Comparison of ENCODE assay signal across 8 mouse cellular contexts in the genomic region with DNA sequence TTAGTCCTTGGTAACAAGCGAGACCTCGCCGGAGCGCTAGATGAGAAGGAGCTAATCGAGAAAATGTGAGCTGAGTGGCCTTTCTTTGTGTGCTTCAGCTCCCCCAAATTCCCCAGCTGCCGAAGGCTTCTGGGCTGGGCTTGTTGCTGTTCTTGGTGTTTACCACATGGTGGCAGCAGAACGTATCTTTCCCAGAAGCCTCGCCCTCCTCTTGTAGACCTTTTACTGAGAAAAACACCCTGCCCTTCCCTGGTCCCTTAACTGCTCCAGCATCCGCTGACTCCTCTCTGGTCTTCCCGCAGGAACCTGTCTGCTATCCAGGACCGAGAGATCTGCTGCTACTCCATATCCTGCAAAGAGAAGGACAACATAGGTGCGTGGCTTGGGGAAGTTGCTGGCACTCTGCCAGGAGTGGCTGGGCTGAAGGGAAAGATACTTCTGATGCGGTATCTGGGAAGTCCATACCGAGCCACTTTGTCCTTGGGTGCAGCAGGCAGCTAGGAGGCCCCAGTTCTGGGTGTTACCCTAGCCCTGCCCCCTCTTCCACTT. TPM values are rescaled to one million over a fixed set of nuclear protein-coding genes. Genes with fewer than 3 reads are reported as not detected.
DNase-seq lines count a peak whose midpoint lies in the region; ATAC-seq and TF ChIP-seq lines count a peak whose summit lies in the region.

No protein-coding gene starts in this region.

- H3K27ac ChIP-seq in ES-Bruce4 (ENCODE audit: insufficient read depth, low read length) = peak overlapping the region; percentile 85
- peak overlapping the region; percentile 70; the same call in 1 of the 2 replicates for H3K27ac ChIP-seq in forebrain, embryonic 11.5 days (ENCODE audit: low read depth, low read length)
- peak overlapping the region; percentile 62 for H3K27ac ChIP-seq in heart, embryonic 16.5 days (ENCODE audit: low read length)
- H3K27ac ChIP-seq in liver, embryonic 12.5 days = peak overlapping the region; percentile 34
- peak overlapping the region; percentile 76 for H3K27ac ChIP-seq in stomach, embryonic 15.5 days

- peaks cover 7% of the 10 kb centered on the region; the same call in 1 of the 2 replicates for H3K36me3 ChIP-seq in ES-Bruce4 (ENCODE audit: control insufficient read depth, insufficient read depth, low read length, poor library complexity, severe bottlenecking)
- no peaks in the 10 kb centered on the region; the same call in 1 of the 2 replicates for H3K36me3 ChIP-seq in forebrain, embryonic 11.5 days (ENCODE audit: control insufficient read depth, insufficient read depth, low read length)
- H3K36me3 ChIP-seq in heart, embryonic 16.5 days (ENCODE audit: control insufficient read depth, insufficient read depth) = peaks cover 12% of the 10 kb centered on the region; the same call in 1 of the 2 replicates
- H3K36me3 ChIP-seq in liver, embryonic 12.5 days = peaks cover 20% of the 10 kb centered on the region
- H3K36me3 ChIP-seq in stomach, embryonic 15.5 days = peaks cover 16% of the 10 kb centered on the region

- TF ChIP-seq POLR2A in ES-Bruce4 (IDR thresholded peaks at IDR 0.05; ENCODE audit: insufficient read depth, low read length) = no peak

- TF ChIP-seq EP300 in ES-Bruce4 (IDR thresholded peaks at IDR 0.05; ENCODE audit: insufficient read depth, low read depth, low read length) = no peak

- peak overlapping the region; percentile 76 for H3K4me3 ChIP-seq in ES-Bruce4 (ENCODE audit: low read depth, low read length)
- H3K4me3 ChIP-seq in forebrain, embryonic 11.5 days (ENCODE audit: low read depth, low read length) = 0 out of 2 replicates have a peak overlapping the region, but pooled peaks have one; percentile 14
- H3K4me3 ChIP-seq in heart, embryonic 16.5 days (ENCODE audit: low read length) = peak overlapping the region; percentile 30
- H3K4me3 ChIP-seq in liver, embryonic 12.5 days = no peak overlapping the region
- H3K4me3 ChIP-seq in stomach, embryonic 15.5 days (replicated peaks) = peak overlapping the region; percentile 16; the same call in 1 of the 2 replicates

- no peaks in the 10 kb centered on the region for H3K4me1 ChIP-seq in ES-Bruce4 (ENCODE audit: control insufficient read depth, insufficient read depth, low read length)
- peaks cover 6% of the 10 kb centered on the region for H3K4me1 ChIP-seq in forebrain, embryonic 11.5 days (replicated peaks; ENCODE audit: control insufficient read depth, insufficient read depth, low read length)
- peaks cover 26% of the 10 kb centered on the region for H3K4me1 ChIP-seq in heart, embryonic 16.5 days (ENCODE audit: control insufficient read depth, insufficient read depth, low read length)
- peaks cover 16% of the 10 kb centered on the region for H3K4me1 ChIP-seq in liver, embryonic 12.5 days
- peaks cover 17% of the 10 kb centered on the region for H3K4me1 ChIP-seq in stomach, embryonic 15.5 days

- no peaks in the 10 kb centered on the region for H3K27me3 ChIP-seq in ES-Bruce4 (ENCODE audit: control insufficient read depth, insufficient read depth, low read length, poor library complexity, severe bottlenecking)
- no peaks in the 10 kb centered on the region for H3K27me3 ChIP-seq in forebrain, embryonic 11.5 days (ENCODE audit: control insufficient read depth, insufficient read depth, low read length)
- peaks cover 20% of the 10 kb centered on the region for H3K27me3 ChIP-seq in heart, embryonic 16.5 days (ENCODE audit: control insufficient read depth, insufficient read depth, low read length)
- H3K27me3 ChIP-seq in liver, embryonic 12.5 days (replicated peaks) = 0 out of 2 replicates have a peak, but pooled peaks cover 7% of the 10 kb centered on the region
- no peaks in the 10 kb centered on the region for H3K27me3 ChIP-seq in stomach, embryonic 15.5 days (replicated peaks)

- H3K9me3 ChIP-seq in ES-Bruce4 (replicated peaks; ENCODE audit: control insufficient read depth, insufficient read depth, low read length, poor library complexity, severe bottlenecking) = no peaks in the 10 kb centered on the region
- H3K9me3 ChIP-seq in forebrain, embryonic 11.5 days (ENCODE audit: control insufficient read depth, low read length) = no peaks in the 10 kb centered on the region
- H3K9me3 ChIP-seq in heart, embryonic 16.5 days (replicated peaks; ENCODE audit: control insufficient read depth, low read length) = no peaks in the 10 kb centered on the region
- H3K9me3 ChIP-seq in liver, embryonic 12.5 days (replicated peaks) = no peaks in the 10 kb centered on the region
- no peaks in the 10 kb centered on the region for H3K9me3 ChIP-seq in stomach, embryonic 15.5 days

- peak; percentile 54 for ATAC-seq in forebrain, embryonic 11.5 days (replicated peaks; ENCODE audit: low FRiP score)
- ATAC-seq in heart, embryonic 16.5 days (replicated peaks; ENCODE audit: extremely low read depth, insufficient read depth, low FRiP score) = peak; percentile 56
- peak; percentile 75 for ATAC-seq in liver, embryonic 12.5 days
- ATAC-seq in stomach, embryonic 15.5 days (ENCODE audit: insufficient read depth, low FRiP score, low read depth) = peak; percentile 77

- peak; percentile 78 for DNase-seq in c-Kit-positive CD71-positive TER-119-negative erythroid progenitor cells, embryonic 14.5 days (ENCODE audit: low read depth)
- peak; percentile 87 for DNase-seq in forebrain, embryonic 11.5 days (ENCODE audit: low spot score)
- DNase-seq in kidney, postnatal 14 days = peak; percentile 86
- DNase-seq in neural tube, embryonic 10.5 days (ENCODE audit: extremely low spot score, low spot score) = peak; percentile 74

- peak overlapping the region; percentile 25 for H3K9ac ChIP-seq in ES-Bruce4 (ENCODE audit: low read depth, poor library complexity, severe bottlenecking)
- peak overlapping the region; percentile 57; the same call in 1 of the 2 replicates for H3K9ac ChIP-seq in forebrain, embryonic 11.5 days (ENCODE audit: low read length)
- H3K9ac ChIP-seq in heart, embryonic 16.5 days (ENCODE audit: low read length) = no peak overlapping the region
- H3K9ac ChIP-seq in liver, embryonic 12.5 days = no peak overlapping the region
- no peak overlapping the region for H3K9ac ChIP-seq in stomach, embryonic 15.5 days

- peak; percentile 72 for TF ChIP-seq CTCF in ES-Bruce4 (IDR thresholded peaks at IDR 0.05; ENCODE audit: low read depth, low read length)

- peak overlapping the region; percentile 34 for H3K4me2 ChIP-seq in forebrain, embryonic 11.5 days (ENCODE audit: low read depth, low read length, severe bottlenecking)
- H3K4me2 ChIP-seq in heart, embryonic 16.5 days (ENCODE audit: low read depth, low read length) = peak overlapping the region; percentile 51
- peak overlapping the region; percentile 46 for H3K4me2 ChIP-seq in liver, embryonic 12.5 days
- H3K4me2 ChIP-seq in stomach, embryonic 15.5 days = peak overlapping the region; percentile 40

- 2% methylated on average over 14 of the region's 14 CpGs for WGBS in forebrain, embryonic 11.5 days
- WGBS in heart, embryonic 16.5 days = 5% methylated on average over 14 of the region's 14 CpGs
- 15% methylated on average over 14 of the region's 14 CpGs for WGBS in liver, embryonic 12.5 days (ENCODE audit: insufficient replicate concordance)
- 1% methylated on average over 14 of the region's 14 CpGs for WGBS in stomach, embryonic 15.5 days

RNA-seq across cellular contexts. Expression of gene Arl8a, which starts 7.9 kb away (rescaled TPM):
- 94.4 and 106 TPM in 2 replicates for polyA plus RNA-seq in ES-Bruce4 (2011; ENCODE audit: insufficient read depth, insufficient read length, low read depth, missing spikeins)
- 67.9 and 73.5 TPM in 2 replicates for polyA plus RNA-seq in forebrain, embryonic 11.5 days (2014; fragmentation: Nextera tagmentation; extraction: Ambion mirVana)
- 40.2 and 43.9 TPM in 2 replicates for polyA plus RNA-seq in heart, embryonic 16.5 days (2015; fragmentation: Nextera tagmentation; extraction: Ambion mirVana)
- polyA plus RNA-seq in liver, embryonic 12.5 days (2016; fragmentation: Nextera tagmentation; extraction: Ambion mirVana) = 15.5 and 15.8 TPM in 2 replicates
- 54.9 and 55.4 TPM in 2 replicates for polyA plus RNA-seq in stomach, embryonic 15.5 days (2015; fragmentation: Nextera tagmentation; extraction: Ambion mirVana)

RNA-seq across cellular contexts. Expression of gene Gpr37l1, which starts 13.0 kb away (rescaled TPM):
- not detected in 2 replicates for polyA plus RNA-seq in ES-Bruce4 (2011; ENCODE audit: insufficient read depth, insufficient read length, low read depth, missing spikeins)
- polyA plus RNA-seq in forebrain, embryonic 11.5 days (2014; fragmentation: Nextera tagmentation; extraction: Ambion mirVana) = not detected in 2 replicates
- polyA plus RNA-seq in heart, embryonic 16.5 days (2015; fragmentation: Nextera tagmentation; extraction: Ambion mirVana) = not detected in 2 replicates
- not detected in 2 replicates for polyA plus RNA-seq in liver, embryonic 12.5 days (2016; fragmentation: Nextera tagmentation; extraction: Ambion mirVana)
- polyA plus RNA-seq in stomach, embryonic 15.5 days (2015; fragmentation: Nextera tagmentation; extraction: Ambion mirVana) = 0.35 and 0.78 TPM in 2 replicates

RNA-seq across cellular contexts. Expression of gene Ptpn7, which starts 22.0 kb away (rescaled TPM):
- polyA plus RNA-seq in ES-Bruce4 (2011; ENCODE audit: insufficient read depth, insufficient read length, low read depth, missing spikeins) = 1.5 and 1.8 TPM in 2 replicates
- 1.8 TPM in 2 replicates for polyA plus RNA-seq in forebrain, embryonic 11.5 days (2014; fragmentation: Nextera tagmentation; extraction: Ambion mirVana)
- polyA plus RNA-seq in heart, embryonic 16.5 days (2015; fragmentation: Nextera tagmentation; extraction: Ambion mirVana) = 7.3 and 20.5 TPM in 2 replicates
- 24.7 and 25.9 TPM in 2 replicates for polyA plus RNA-seq in liver, embryonic 12.5 days (2016; fragmentation: Nextera tagmentation; extraction: Ambion mirVana)
- 2.4 and 3.3 TPM in 2 replicates for polyA plus RNA-seq in stomach, embryonic 15.5 days (2015; fragmentation: Nextera tagmentation; extraction: Ambion mirVana)

RNA-seq across cellular contexts. Expression of gene Lgr6, which starts 49.4 kb away (rescaled TPM):
- polyA plus RNA-seq in ES-Bruce4 (2011; ENCODE audit: insufficient read depth, insufficient read length, low read depth, missing spikeins) = 0.26 and 0.81 TPM in 2 replicates
- 0.17 and 0.32 TPM in 2 replicates for polyA plus RNA-seq in forebrain, embryonic 11.5 days (2014; fragmentation: Nextera tagmentation; extraction: Ambion mirVana)
- polyA plus RNA-seq in heart, embryonic 16.5 days (2015; fragmentation: Nextera tagmentation; extraction: Ambion mirVana) = 2.5 and 4.6 TPM in 2 replicates
- polyA plus RNA-seq in liver, embryonic 12.5 days (2016; fragmentation: Nextera tagmentation; extraction: Ambion mirVana) = 0.30 and 0.36 TPM in 2 replicates
- polyA plus RNA-seq in stomach, embryonic 15.5 days (2015; fragmentation: Nextera tagmentation; extraction: Ambion mirVana) = 1.6 and 1.8 TPM in 2 replicates

Comparison
In these comparisons a context has a peak if more than half of its experiments do, and no peak if none do; other contexts are left out.
1. H3K27ac ChIP-seq: peak in every context shown above with its lines; median percentile 85 in ES-Bruce4; 76 in stomach, embryonic 15.5 days; 70 in forebrain, embryonic 11.5 days; 62 in heart, embryonic 16.5 days; 34 in liver, embryonic 12.5 days.
2. H3K9ac ChIP-seq: peak in ES-Bruce4 (single experiment) and forebrain, embryonic 11.5 days (single experiment); none in heart, embryonic 16.5 days (single experiment), liver, embryonic 12.5 days (single experiment) and stomach, embryonic 15.5 days (single experiment).
3. Peak in every context shown above with its lines, with median percentiles within 50 percentile points of each other: DNase-seq, ATAC-seq and H3K4me2 ChIP-seq.